Mouse (Mus musculus) cerebellum, adult 8-10 months (tissue): ENCODE measurements around the gene 2410137M14Rik.
"Not testable (repeated sequence)": the region's sequence is repeated elsewhere in the genome, so short reads cannot be mapped to it uniquely, and the experiment has no call there.

Experiments
- DNase-seq: peaks from one replicate; pipeline ENCODE4 v3.0.0; 2022

Gene 2410137M14Rik

GRCm38 (mm10) chr17:36981221-36981813 lies at the start of gene 2410137M14Rik:
Gene 2410137M14Rik (minus strand): TSS chr17:36981237.
- DNase-seq: no peak

- DNase-seq: no peak
These were observed 48.1 kb upstream of the 2410137M14Rik start for GRCm38 (mm10) chr17:37029162-37029561.

GRCm38 (mm10) chr17:37028683-37029120 lies 47.7 kb upstream of the 2410137M14Rik start:
- peak; percentile 96 for DNase-seq

GRCm38 (mm10) chr17:37028212-37028611 lies 47.2 kb upstream of the 2410137M14Rik start:
- no peak for DNase-seq

GRCm38 (mm10) chr17:37027486-37027885 lies 46.4 kb upstream of the 2410137M14Rik start:
- no peak for DNase-seq

- DNase-seq: no peak
These were observed 45.4 kb upstream of the 2410137M14Rik start for GRCm38 (mm10) chr17:37026425-37026824.

- DNase-seq: no peak
These were observed 41.9 kb upstream of the 2410137M14Rik start, which contains the start of gene Mog for GRCm38 (mm10) chr17:37022628-37023576. Gene Mog (minus strand): TSS chr17:37023398.

- DNase-seq: not testable (repeated sequence)
These were observed 38.2 kb upstream of the 2410137M14Rik start for GRCm38 (mm10) chr17:37019242-37019641.

GRCm38 (mm10) chr17:37018328-37018727 lies 37.3 kb upstream of the 2410137M14Rik start:
- DNase-seq: no peak

- DNase-seq: no peak
These were observed 35.3 kb upstream of the 2410137M14Rik start for GRCm38 (mm10) chr17:37016333-37016732.

GRCm38 (mm10) chr17:37012141-37012540 lies 31.1 kb upstream of the 2410137M14Rik start:
- DNase-seq: no peak

GRCm38 (mm10) chr17:37011719-37012118 lies 30.7 kb upstream of the 2410137M14Rik start:
- no peak for DNase-seq

- DNase-seq: no peak
These were observed 28.5 kb upstream of the 2410137M14Rik start for GRCm38 (mm10) chr17:37009460-37010042.

- no peak for DNase-seq
These were observed 27.1 kb upstream of the 2410137M14Rik start for GRCm38 (mm10) chr17:37008161-37008560.

- no peak for DNase-seq
These were observed 22.3 kb upstream of the 2410137M14Rik start for GRCm38 (mm10) chr17:37003366-37003765.

GRCm38 (mm10) chr17:37002364-37003330 lies 21.6 kb upstream of the 2410137M14Rik start:
- peak; percentile 22 for DNase-seq

GRCm38 (mm10) chr17:37000863-37001262 lies 19.8 kb upstream of the 2410137M14Rik start, which contains the start of gene Zfp57:
Gene Zfp57 (plus strand): TSS chr17:37001163.
- DNase-seq: no peak

- no peak for DNase-seq
These were observed 17.4 kb upstream of the 2410137M14Rik start for GRCm38 (mm10) chr17:36998477-36998876.

- peak; percentile 64 for DNase-seq
These were observed 16.1 kb upstream of the 2410137M14Rik start for GRCm38 (mm10) chr17:36997033-36997735.

- DNase-seq: no peak
These were observed 14.4 kb upstream of the 2410137M14Rik start for GRCm38 (mm10) chr17:36995448-36995847.

GRCm38 (mm10) chr17:36994528-36994927 lies 13.5 kb upstream of the 2410137M14Rik start:
- no peak for DNase-seq
